Mouse (Mus musculus): Measurements from ENCODE around the gene Med11.
"Not testable (repeated sequence)": the region's sequence is repeated elsewhere in the genome, so short reads cannot be mapped to it uniquely, and the experiment has no call there.

Med11 gene

DNA sequence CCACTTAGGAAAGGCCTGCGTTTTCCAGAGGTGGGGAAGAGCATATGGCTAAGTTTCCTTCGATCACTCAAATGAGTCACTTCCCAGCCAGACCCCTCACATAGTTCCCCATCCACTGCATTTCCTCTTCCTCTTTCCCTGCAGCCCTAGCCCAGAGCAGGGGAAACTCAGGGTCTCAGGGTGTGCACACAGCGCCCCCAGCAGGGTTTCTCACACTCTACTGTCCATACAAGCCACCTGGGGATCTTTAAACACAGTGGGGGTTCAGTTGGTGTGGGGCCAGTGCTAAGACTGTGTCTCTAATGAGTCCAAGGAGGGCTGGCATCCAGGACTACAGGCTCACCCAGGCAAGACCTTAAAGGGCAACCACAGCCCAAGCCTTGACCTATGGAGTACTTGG is 5.0 kb upstream of the Med11 start:
- no peak for DNase-seq (ENCODE audit: low spot score in 2 of 2)

DNA sequence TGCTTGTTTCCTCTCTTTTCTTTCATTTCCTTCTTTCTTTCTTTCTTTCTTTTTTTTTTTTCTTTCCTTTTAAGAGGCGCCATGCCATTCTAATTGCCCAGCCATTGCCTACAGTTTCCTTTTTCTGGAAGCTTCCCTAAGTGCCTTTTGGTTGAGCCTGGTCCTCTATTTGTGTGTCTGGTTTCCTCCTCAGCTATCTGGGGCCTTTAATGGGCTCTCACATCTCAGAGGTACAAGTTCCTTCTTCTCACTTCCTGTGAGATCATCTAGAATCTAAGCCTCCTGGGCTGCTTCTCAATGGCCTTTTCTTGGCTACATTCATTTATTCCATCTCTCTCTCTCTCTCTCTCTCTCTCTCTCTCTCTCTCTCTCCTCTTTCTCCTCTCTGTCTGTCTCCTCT is 4.3 kb upstream of the Med11 start:
- no peak for DNase-seq (ENCODE audit: low spot score in 2 of 2)

DNA sequence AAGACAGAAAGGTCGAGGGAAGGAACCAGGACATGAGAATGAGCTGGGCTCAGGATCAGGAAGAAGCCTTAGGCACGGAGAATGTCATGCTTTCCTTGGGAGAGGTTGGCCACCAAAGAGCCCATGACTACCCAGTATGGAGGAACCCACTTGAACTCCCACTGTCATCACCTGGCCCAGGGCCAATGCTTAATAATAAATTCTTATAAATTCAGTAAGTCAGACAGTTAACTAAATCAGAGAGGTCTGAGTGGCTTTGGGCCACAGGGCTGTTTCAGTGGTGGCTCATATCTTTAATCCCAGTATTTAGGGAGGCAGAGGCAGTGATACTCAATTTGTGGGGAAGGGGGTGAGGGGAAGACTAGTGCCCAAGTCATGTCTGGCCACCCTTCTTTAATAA is 793 bp upstream of the Med11 start:
- no peak for DNase-seq (ENCODE audit: low spot score in 2 of 2)

DNA sequence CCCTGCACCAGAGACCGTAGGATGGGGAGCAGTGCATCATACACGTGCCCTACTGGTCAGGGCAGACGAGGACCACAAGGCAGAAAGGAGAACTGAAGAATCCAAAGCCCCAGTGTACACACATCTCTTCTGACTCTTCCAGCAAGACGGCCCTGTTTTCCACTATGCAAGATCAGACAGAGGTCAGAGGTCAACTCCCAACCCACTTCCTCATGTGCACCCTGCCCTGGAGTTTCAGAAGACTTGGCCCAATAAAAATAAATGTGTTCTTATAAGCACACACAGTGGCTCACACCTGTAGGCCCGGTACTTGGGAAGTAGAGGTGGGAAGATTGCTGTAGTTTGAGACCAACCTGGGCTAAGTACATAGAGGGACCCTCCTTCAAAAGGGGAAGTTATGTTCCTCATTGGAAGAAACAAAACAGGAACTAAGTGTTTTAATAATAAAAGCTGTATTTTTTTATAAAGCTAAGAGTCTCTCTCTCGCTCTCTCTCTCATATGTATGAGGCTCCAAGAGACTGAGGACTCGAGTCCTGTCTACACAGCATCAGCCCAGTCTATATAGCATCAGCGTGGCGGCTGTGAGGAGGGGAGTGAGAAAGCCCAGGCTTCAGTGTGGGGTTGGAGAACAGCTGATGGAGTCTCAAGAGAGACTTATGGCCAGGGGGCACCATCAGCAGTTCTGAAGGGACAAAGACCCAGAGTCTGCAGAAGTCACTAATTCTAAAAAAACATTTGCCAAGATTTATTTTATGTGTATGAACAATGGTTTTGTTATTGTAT is 1.7 kb downstream of the Med11 start:
- DNase-seq (ENCODE audit: low spot score in 2 of 2) = no peak

DNA sequence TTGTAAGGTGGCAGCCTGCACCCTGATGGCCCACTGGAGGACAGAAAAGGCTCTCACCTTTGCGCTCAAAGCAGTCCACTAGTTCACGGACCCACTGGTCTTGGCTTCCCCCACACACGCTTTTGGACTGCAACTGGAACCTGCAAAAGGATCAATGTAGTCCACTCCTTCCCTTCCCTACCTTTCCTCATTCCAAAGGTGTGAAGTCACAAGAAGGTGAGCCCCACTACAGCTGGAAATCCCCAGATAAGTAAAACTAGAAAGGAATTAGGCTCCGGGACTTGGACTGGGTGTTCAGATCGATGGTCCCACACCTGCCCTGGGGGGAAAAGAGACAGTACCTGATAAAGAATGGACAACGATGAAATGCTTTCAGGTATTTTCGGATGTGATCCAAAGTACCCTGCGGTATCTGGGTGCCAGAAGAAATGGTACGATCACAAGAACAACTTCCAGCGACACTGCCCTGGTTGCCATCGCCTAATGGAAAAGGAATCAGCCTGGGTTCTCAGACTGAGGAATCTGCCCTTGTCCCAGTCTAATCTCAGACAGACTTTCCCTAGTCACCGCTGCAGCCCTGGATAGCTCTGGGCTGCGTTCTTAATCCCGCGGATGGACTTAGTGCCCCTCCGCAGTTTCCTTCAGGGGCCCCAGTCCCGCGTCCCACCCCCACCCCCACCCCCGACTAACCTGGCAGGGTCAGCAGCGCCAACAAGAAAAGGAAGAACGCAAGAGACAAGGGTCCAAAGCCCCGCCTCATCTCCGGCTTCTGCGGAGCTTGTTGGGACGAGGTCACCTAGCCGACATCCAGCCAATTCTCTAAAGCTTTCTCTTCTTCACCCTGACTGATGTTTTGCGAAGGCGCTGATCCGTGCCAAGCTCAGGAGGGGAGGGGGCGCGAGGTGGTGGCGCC is 7.2 kb downstream of the Med11 start, which contains the start of gene Zmynd15:
Gene Zmynd15 (plus strand): TSS at position 746 of the 913 bp plus-strand sequence.
- DNase-seq (ENCODE audit: low spot score in 2 of 2) = no peak

DNA sequence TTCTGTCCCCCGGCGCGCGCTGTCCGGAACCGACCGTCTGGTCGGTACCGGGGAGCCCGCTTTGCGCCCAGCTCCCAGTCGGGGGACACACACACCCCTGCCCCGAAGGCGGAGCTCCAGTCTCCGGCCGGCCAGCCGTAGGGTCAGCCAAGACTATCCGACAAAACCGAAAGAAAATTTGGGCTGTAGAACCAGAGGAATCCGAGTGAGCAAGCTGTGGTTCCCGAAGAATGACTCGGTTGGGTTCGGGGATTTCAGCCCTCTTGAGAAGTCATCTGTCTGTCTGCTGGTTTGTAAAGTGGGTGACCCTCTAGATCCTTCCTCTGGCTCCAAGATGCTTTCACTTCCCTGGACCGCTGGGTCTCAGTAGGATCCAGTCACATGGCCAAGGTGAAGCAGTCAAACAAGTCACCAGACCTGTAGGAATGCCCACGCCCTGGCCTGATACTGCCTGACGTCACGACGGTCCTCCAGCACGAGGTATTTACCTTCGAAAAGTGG is 7.9 kb downstream of the Med11 start, which contains the start of gene Cxcl16:
Gene Cxcl16 (minus strand): TSS at position 384 of the 501 bp plus-strand sequence.
- no peak for DNase-seq (ENCODE audit: low spot score in 2 of 2)

DNA sequence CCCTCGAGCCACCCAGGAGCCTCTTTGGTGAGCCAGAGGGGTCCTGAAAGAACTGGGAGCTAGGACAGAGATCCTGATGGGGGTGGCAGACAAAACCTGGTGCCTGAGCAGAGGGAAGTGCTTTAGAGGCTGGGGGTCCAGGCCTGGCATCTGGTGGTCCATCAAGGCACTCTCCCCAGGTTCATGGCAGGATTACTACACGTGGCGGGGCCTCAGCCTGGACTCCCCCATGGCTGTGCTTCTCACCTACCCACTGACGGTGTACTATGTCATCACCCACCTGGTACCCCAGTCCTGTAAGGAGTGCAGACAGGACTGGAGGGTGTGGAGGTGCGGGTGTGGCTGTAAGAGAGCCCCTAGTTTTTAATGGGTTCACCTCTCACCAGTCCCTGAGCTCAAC is 12.3 kb downstream of the Med11 start:
- DNase-seq (ENCODE audit: low spot score in 2 of 2) = no peak

DNA sequence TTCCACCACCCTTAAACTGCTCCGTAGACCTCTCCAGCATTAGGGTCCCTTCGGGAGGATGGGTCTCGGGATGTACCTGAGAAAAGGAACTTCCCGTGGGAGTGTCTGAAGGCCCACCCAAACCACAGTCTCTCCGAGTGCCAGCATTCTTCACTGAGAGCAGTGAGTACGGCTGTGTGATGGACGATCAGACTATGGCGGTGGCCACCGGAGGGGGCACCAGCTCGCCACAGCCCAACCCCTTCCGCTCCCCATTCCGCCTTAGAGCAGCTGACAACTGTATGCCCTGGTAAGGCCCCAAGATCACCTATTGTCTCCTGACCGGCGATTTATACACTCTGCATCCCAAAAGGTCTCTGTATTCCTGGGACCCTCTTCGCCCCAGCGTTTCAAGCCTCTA is 13.5 kb downstream of the Med11 start:
- no peak for DNase-seq (ENCODE audit: low spot score in 2 of 2)

DNA sequence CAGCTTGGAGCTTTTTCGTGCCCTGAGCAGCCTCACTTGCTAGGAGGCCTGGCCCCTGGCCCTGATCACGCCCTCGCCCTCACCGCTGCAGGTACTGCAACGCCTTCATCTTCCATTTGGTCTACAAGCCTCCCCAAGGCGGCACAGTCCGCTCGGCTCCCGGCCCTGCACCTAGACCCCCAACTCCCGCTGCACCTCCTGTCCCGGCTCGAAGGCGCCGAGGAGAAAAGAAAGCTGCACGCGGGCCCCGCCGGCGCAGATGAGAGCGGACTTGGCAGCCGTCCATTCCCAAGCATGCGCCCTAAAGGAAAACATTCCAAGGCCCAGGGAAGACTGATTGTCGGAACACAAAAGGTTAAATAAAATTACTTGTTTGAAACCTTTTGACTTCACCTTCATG is 14.1 kb downstream of the Med11 start:
- DNase-seq (ENCODE audit: low spot score in 2 of 2) = no peak

DNA sequence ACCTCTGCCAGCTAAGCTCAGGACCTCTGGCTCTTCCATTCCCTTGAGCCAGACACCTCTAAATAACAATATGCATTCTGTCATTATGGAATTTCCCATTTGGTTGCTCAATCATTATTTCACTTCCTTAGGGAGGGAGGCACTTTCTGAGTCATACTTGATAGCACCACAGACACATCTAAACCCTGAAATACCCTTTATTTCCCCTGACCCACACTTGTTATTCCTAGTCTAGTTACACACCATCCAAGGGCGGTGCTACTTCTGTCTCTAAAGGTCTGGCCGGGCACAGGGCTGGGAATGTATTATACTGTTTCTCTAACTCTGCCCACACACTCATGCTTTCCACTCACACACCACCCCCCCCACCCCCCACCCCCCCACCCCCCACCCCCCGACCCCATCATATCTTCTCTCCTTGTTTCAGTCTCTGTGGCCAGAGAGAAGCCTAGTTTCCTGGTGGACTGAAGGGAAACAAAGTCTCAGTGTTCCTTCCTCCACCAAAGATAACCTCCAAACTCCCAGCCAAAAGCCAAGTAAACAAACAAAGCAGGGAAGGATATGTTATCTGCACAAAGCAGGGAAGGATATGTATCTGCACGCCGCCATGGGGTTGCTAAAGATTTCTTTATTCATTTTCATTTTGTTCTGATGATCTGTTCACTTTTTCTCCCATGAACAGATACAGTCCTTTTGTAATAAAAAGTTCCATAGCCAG is 16.3 kb downstream of the Med11 start:
- no peak for DNase-seq (ENCODE audit: low spot score in 2 of 2)

DNA sequence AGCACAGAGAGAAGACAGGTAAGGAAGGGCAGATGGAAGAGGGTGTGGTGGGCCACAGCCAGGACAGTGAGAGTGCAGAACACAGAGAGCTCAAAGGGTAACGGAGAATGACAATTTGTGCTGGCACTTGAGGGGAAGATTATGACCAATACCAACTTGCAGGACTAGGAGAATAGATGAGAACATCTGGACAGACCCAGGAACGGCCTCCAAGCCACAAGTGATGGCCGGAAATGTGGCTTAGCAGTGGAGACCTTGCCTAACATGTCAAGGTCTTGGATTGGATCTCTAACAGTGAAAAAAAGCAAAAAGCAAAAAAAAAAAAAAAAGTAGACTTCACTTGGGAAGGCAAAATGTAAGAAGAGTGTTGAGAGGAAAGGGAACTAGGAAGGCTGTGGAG is 18.0 kb downstream of the Med11 start:
- DNase-seq (ENCODE audit: low spot score in 2 of 2) = no peak

DNA sequence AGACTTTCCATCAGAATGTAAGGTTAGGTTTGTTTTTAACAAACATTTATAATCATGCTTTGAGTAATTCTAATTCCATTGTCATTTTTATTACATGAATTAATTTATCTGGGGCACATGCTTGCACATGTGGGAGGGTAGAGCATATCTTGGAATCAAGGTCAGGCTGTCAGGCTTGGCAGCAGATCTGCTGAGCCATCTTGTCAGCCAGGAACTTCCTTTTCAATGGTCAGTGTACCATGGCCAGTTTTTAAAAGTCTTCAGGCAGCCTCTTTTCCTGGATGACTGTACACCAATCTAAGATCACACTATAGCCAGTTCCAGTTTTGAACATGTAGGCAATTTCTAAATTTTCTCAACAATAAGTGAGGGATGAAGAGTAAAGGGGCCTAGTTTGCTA is 21.0 kb downstream of the Med11 start:
- DNase-seq (ENCODE audit: low spot score in 2 of 2) = no peak

DNA sequence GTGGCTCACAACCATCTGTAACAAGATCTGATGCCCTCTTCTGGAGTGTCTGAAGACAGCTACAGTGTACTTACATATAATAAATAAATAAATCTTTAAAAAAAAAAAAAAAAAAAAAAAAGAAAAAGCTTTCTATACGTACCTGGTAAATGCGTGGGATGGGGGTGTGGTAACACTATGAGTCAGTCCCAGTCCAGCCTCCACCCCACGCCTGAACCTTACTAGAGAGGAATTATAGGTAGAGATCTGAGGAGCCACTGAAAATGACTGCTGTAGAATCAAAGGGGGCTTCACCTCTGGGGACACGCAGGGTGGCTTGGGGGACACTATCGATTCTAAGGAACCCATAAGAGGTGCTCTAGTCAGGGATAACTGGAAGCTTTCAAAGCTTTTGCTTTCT is 21.6 kb downstream of the Med11 start:
- DNase-seq (ENCODE audit: low spot score in 2 of 2) = not testable (repeated sequence)

DNA sequence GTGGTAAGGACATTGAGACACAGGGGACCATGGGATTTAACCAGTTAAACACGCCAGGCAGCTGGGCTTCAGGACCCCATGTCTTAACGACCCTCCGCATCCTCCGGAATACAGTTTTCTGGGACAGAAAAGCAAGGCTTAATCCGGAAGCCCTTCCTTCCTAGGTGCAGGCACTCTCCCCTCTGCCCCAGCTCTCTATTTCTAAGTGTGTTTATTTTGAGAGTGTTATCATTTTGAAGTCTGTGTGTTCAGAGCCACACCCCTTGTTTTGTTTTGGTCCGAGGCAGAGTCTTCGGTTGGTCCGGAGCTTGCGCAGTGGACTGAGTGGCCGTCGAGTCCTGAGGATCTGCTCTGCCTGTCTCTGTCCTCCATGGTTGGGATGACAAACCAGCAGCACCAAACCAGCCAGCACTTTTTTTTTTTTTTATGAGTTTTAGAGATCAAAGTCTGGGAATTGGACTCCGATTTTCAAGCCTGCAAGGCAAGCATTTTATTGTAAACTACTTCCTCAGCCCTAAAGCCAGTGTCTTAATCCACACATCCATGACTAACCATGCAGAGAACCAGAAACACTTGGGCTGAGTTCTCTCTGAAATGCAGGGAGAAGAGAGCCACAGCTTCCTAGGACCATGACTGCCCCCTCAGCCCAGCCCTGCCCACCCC is 23.3 kb downstream of the Med11 start:
- no peak for DNase-seq (ENCODE audit: low spot score in 2 of 2)

DNA sequence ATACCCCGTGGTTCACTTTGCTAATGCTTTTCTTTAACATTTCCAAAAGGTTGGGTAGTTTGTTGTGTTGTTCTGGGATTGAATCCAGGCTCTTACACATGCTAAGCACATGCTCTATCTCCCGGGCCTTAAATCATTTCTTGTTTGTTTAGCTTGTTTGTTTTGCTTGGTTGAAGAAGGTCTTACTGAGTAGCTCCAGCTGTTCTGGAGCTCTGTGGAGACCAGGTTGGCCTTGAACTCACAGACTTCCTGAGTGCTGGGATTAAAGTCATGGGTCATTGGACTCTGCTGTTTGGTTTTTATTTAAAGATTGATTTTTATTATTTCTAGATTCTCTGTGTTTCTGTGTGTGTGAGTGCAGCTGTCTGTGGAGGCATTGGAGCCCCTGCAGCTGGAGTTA is 33.8 kb downstream of the Med11 start:
- no peak for DNase-seq (ENCODE audit: low spot score in 2 of 2)

DNA sequence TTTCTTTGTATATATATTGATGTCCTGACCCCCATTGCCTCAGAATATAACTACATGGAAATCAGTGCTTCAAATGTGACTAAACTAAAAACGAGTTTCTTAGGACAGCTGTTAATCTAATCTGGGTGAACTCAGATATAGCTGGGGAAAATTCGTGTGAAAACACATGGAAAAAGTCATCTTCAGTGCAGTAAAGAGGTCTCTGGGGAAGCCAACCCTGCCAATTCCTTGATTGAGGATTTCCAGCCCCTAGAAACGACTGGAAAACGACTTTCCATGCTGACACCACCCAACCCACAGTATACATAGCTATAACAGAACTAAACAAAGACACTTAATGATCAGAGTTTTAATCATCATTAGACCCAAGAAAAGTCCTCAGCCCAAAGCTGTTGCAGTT is 36.1 kb downstream of the Med11 start:
- DNase-seq (ENCODE audit: low spot score in 2 of 2) = no peak

DNA sequence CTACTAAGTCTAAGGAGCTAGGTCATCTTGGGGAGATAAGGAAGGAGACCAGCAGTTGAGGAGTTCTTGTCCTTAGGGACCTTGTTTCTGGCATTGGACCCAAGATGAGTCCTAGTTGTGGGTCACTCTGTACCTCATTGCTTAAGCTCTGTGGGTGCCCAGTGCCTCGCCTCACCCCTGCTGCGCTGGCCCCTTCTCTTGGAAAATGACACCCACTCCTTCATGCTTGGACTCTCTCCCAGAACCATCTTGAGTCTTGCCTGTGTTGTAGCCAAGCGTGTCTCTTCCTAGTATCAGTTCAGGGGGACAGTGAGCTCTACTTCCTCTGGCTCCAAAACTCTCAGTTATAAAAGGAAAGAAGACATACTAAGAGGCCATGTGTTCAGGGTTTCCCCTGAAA is 37.4 kb downstream of the Med11 start:
- DNase-seq (ENCODE audit: low spot score in 2 of 2) = peak in 1 of 2 experiments; percentile 28

DNA sequence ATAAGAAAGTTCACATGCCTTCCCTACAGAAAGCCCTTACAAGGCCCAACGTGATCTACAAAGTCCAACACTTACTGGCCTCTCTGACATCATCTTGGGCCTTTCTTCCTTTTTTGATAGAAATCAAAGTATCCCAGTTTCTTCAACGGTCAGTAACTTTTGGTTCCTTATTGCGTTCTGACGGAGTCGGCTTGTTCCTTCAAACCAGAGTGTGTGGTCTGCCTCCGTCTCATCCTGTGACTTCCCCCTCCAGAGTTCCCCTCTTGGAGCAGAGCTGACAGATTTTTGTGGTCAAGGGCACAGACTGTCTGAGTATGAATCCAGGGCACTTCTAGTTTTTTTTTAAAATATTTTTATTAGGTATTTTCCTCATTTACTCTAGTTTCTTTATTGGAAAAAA is 38.0 kb downstream of the Med11 start:
- peak in 1 of 2 experiments; percentile 20 for DNase-seq (ENCODE audit: low spot score in 2 of 2)

DNA sequence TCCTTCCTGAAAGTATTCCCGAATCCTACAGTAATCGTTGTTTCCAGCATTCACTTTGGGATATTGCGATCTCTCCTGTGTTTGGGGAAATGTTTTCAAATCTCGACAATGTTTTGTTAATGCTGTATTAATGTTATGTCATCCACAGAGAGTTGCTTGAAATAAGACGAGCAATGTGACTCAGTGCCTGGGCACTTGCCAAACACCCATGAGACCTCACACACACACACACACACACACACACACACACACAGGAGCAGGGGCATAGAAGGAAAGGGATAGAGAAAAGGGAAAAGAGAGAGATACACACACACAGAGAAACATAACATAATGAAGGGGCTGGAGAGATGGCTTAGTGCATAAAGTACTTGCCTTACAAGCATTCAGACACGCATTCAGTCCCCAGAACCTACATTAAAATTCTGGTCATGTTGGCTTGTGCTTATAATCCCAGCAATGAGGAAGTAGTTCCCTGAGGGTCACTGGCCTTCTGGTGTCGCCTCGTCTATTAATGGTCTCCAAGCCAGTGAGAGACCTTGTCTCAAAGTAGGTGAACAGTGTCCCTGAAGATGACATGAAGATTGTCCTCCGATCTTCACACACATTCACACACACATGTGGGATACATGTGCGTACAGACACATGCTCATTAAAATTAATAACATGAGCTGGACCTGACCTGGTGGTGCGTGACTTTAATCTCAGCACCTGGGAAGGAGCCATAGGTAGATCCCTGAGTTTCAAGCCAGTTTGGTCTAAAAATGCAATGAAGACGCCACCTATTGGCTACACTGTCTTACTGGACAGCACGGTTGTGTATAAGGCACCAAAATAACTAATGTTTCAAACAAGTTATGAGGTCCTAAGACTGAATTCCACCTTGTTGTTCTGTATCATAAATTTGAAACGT is 48.1 kb downstream of the Med11 start:
- no peak for DNase-seq (ENCODE audit: low spot score in 2 of 2)

DNA sequence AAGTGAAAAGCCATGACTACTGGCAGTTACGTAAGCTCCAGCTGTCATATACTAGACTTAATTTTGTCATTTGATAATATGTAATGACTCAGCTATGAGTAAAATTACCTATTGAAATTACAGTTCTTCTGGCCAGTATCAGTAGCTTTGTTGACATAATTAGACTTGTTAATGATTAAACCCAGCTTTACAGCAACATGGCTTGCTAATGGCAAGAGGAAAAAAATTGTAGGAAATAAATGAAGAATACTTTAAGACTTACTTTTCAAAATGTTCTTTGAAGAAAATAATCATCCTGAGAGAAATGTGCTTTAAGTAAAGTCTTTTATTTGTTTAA is 48.7 kb downstream of the Med11 start:
- DNase-seq (ENCODE audit: low spot score in 2 of 2) = no peak

DNA sequence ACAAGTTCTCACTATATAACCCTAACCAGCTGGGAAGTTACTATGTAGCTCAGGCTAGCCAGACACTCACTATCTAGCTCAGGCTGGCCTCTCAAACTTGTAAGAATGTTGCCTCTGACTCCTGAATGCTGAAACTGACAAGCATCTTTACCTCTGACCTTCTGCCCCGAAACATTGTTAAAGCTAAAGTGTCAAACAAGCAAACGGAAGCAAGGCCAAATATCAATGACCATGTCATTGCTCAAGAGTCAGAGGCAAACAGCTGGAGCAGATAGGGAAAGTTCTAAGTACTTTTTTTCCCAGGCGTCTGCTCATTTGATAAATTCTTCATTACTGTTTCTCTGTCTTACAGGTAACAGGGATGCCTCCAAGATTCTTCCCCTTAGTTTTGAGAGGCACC is 50.3 kb downstream of the Med11 start:
- no peak for DNase-seq (ENCODE audit: low spot score in 2 of 2)
